In genomic region chr13:42121777-42122682, GRCm38 (mm10) we compare ENCODE assay signal across 25 mouse cellular contexts.
DNase-seq lines count a peak whose midpoint lies in the region; ATAC-seq and TF ChIP-seq lines count a peak whose summit lies in the region.
"Had no signal": no experiment of that assay in that cellular context is flagged by ENCODE, and none has a peak within 500 bp of the region (broad histone marks: within the 10 kb centered on the region; RNA-seq: fewer than 3 reads in every experiment).

No protein-coding gene starts in this region.

- H3K9ac ChIP-seq in forebrain, embryonic 16.5 days (replicated peaks; ENCODE audit: low read depth, low read length), result no peak overlapping the region
- H3K9ac ChIP-seq in hindbrain, embryonic 16.5 days (ENCODE audit: low read depth, low read length), result no peak overlapping the region
- H3K9ac ChIP-seq in hindbrain, embryonic 12.5 days, result no peak overlapping the region
- no peak overlapping the region for H3K9ac ChIP-seq in midbrain, postnatal 0 days (replicated peaks; ENCODE audit: low read length, poor library complexity, severe bottlenecking)
- no peak overlapping the region for H3K9ac ChIP-seq in midbrain, embryonic 14.5 days (replicated peaks; ENCODE audit: low read length)
- H3K9ac ChIP-seq: liver, embryonic 14.5 days; lung, embryonic 15.5 days had no signal

- H3K36me3 ChIP-seq in forebrain, embryonic 16.5 days (ENCODE audit: control insufficient read depth, insufficient read depth), result no peaks in the 10 kb centered on the region
- H3K36me3 ChIP-seq in forebrain, embryonic 10.5 days (replicated peaks), result peaks cover 9% of the 10 kb centered on the region; the same call in 1 of the 2 replicates
- peaks cover 2% of the 10 kb centered on the region for H3K36me3 ChIP-seq in hindbrain, embryonic 16.5 days (ENCODE audit: control insufficient read depth, insufficient read depth, low read length)
- no peaks in the 10 kb centered on the region for H3K36me3 ChIP-seq in hindbrain, embryonic 12.5 days
- no peaks in the 10 kb centered on the region for H3K36me3 ChIP-seq in midbrain, postnatal 0 days (ENCODE audit: insufficient read depth, low read length)
- H3K36me3 ChIP-seq in midbrain, embryonic 14.5 days (ENCODE audit: control insufficient read depth, insufficient read depth, low read length), result 0 out of 2 replicates have a peak, but pooled peaks cover 4% of the 10 kb centered on the region
- H3K36me3 ChIP-seq: lung, embryonic 15.5 days had no signal

- H3K9me3 ChIP-seq in forebrain, embryonic 16.5 days (ENCODE audit: control insufficient read depth, low read length), result no peaks in the 10 kb centered on the region
- H3K9me3 ChIP-seq in forebrain, embryonic 10.5 days, result no peaks in the 10 kb centered on the region
- H3K9me3 ChIP-seq in hindbrain, embryonic 16.5 days (ENCODE audit: control insufficient read depth, low read length), result no peaks in the 10 kb centered on the region
- H3K9me3 ChIP-seq in hindbrain, embryonic 12.5 days (replicated peaks), result no peaks in the 10 kb centered on the region
- H3K9me3 ChIP-seq in midbrain, postnatal 0 days (ENCODE audit: low read length), result no peaks in the 10 kb centered on the region
- H3K9me3 ChIP-seq in midbrain, embryonic 14.5 days (ENCODE audit: control insufficient read depth, low read length), result no peaks in the 10 kb centered on the region
- H3K9me3 ChIP-seq: lung, embryonic 15.5 days; midbrain, embryonic 10.5 days had no signal

- ATAC-seq in forebrain, embryonic 16.5 days, result peak; percentile 47; the same call in 1 of the 2 replicates
- peak; percentile 70 for ATAC-seq in hindbrain, embryonic 16.5 days
- ATAC-seq in hindbrain, embryonic 12.5 days (ENCODE audit: low FRiP score), result no peak
- ATAC-seq in midbrain, postnatal 0 days (ENCODE audit: low FRiP score), result no peak
- no peak for ATAC-seq in midbrain, embryonic 14.5 days (ENCODE audit: low FRiP score, low TSS enrichment)
- ATAC-seq: forebrain, embryonic 14.5 days; intestine, postnatal 0 days had no signal

- no peaks in the 10 kb centered on the region for H3K27me3 ChIP-seq in forebrain, embryonic 16.5 days (replicated peaks; ENCODE audit: control insufficient read depth, insufficient read depth, low read length)
- no peaks in the 10 kb centered on the region for H3K27me3 ChIP-seq in forebrain, embryonic 10.5 days (ENCODE audit: poor library complexity, severe bottlenecking)
- H3K27me3 ChIP-seq in hindbrain, embryonic 16.5 days (replicated peaks; ENCODE audit: control insufficient read depth, insufficient read depth, low read length), result no peaks in the 10 kb centered on the region
- H3K27me3 ChIP-seq in hindbrain, embryonic 12.5 days, result no peaks in the 10 kb centered on the region
- no peaks in the 10 kb centered on the region for H3K27me3 ChIP-seq in midbrain, postnatal 0 days (ENCODE audit: insufficient read depth, low read length)
- H3K27me3 ChIP-seq in midbrain, embryonic 14.5 days (ENCODE audit: control insufficient read depth, insufficient read depth, low read length), result no peaks in the 10 kb centered on the region
- H3K27me3 ChIP-seq: lung, embryonic 15.5 days had no signal

- TF ChIP-seq CTCF in midbrain, postnatal 0 days (IDR thresholded peaks at IDR 0.05), result no peak

- WGBS in forebrain, embryonic 16.5 days, result 69% methylated on average over 5 of the region's 5 CpGs
- WGBS in forebrain, embryonic 10.5 days, result 91% methylated on average over 5 of the region's 5 CpGs
- 49% methylated on average over 5 of the region's 5 CpGs for WGBS in hindbrain, embryonic 16.5 days
- WGBS in hindbrain, embryonic 12.5 days, result 83% methylated on average over 5 of the region's 5 CpGs
- 62% methylated on average over 5 of the region's 5 CpGs for WGBS in midbrain, postnatal 0 days
- 78% methylated on average over 5 of the region's 5 CpGs for WGBS in midbrain, embryonic 14.5 days

- DNase-seq in forebrain, embryonic 10.5 days (ENCODE audit: extremely low spot score, low spot score), result no peak
- peak; percentile 45 for DNase-seq in midbrain, postnatal 0 days (ENCODE audit: low spot score)
- no peak for DNase-seq in midbrain, embryonic 14.5 days
- no peak for DNase-seq in c-Kit-positive CD71-positive TER-119-positive erythroid progenitor cells, embryonic 14.5 days (ENCODE audit: low spot score)
- DNase-seq: adrenal gland, postnatal 25 days; B cell, adult 2 months; cerebellum, adult 8-10 months; heart, postnatal 14 days; kidney, adult 9 months; kidney, postnatal 10 days; layer of hippocampus, postnatal 36 days; liver; right cerebral cortex, postnatal 4 days; thymus, adult 18-20 months; thymus, postnatal 25 days had no signal

- H3K27ac ChIP-seq in forebrain, embryonic 16.5 days (ENCODE audit: low read length), result no peak overlapping the region
- H3K27ac ChIP-seq in forebrain, embryonic 10.5 days, result no peak overlapping the region
- H3K27ac ChIP-seq in hindbrain, embryonic 16.5 days (ENCODE audit: low read depth, low read length), result no peak overlapping the region
- H3K27ac ChIP-seq in hindbrain, embryonic 12.5 days, result no peak overlapping the region
- 0 out of 2 replicates have a peak overlapping the region, but pooled peaks have one; percentile 32 for H3K27ac ChIP-seq in midbrain, postnatal 0 days (ENCODE audit: low read depth, low read length)
- no peak overlapping the region for H3K27ac ChIP-seq in midbrain, embryonic 14.5 days (replicated peaks; ENCODE audit: low read depth, low read length)
- H3K27ac ChIP-seq: liver, embryonic 14.5 days; lung, embryonic 15.5 days; midbrain, embryonic 10.5 days; stomach, postnatal 0 days had no signal

- no peak overlapping the region for H3K4me3 ChIP-seq in forebrain, embryonic 16.5 days (replicated peaks; ENCODE audit: low read length)
- no peak overlapping the region for H3K4me3 ChIP-seq in forebrain, embryonic 10.5 days
- no peak overlapping the region for H3K4me3 ChIP-seq in hindbrain, embryonic 16.5 days (ENCODE audit: low read length)
- H3K4me3 ChIP-seq in hindbrain, embryonic 12.5 days, result no peak overlapping the region
- H3K4me3 ChIP-seq in midbrain, postnatal 0 days (ENCODE audit: low read depth, low read length), result no peak overlapping the region
- H3K4me3 ChIP-seq in midbrain, embryonic 14.5 days (replicated peaks; ENCODE audit: low read depth, low read length), result no peak overlapping the region
- H3K4me3 ChIP-seq: erythroblast, embryonic 14.5 days; lung, embryonic 15.5 days; midbrain, embryonic 10.5 days had no signal

- no peak overlapping the region for H3K4me2 ChIP-seq in forebrain, embryonic 16.5 days (ENCODE audit: low read length)
- no peak overlapping the region for H3K4me2 ChIP-seq in hindbrain, embryonic 16.5 days (ENCODE audit: low read length)
- H3K4me2 ChIP-seq in hindbrain, embryonic 12.5 days (replicated peaks), result no peak overlapping the region
- H3K4me2 ChIP-seq in midbrain, postnatal 0 days (ENCODE audit: low read depth, low read length, poor library complexity, severe bottlenecking), result no peak overlapping the region
- no peak overlapping the region for H3K4me2 ChIP-seq in midbrain, embryonic 14.5 days (ENCODE audit: low read length)
- H3K4me2 ChIP-seq: lung, embryonic 15.5 days had no signal

- no peaks in the 10 kb centered on the region for H3K4me1 ChIP-seq in forebrain, embryonic 16.5 days (replicated peaks; ENCODE audit: control insufficient read depth, insufficient read depth, low read length)
- peaks cover 4% of the 10 kb centered on the region; the same call in 1 of the 2 replicates for H3K4me1 ChIP-seq in forebrain, embryonic 10.5 days
- H3K4me1 ChIP-seq in hindbrain, embryonic 16.5 days (ENCODE audit: control insufficient read depth, insufficient read depth, low read depth, low read length), result peaks cover 5% of the 10 kb centered on the region
- no peaks in the 10 kb centered on the region; the same call in 1 of the 2 replicates for H3K4me1 ChIP-seq in hindbrain, embryonic 12.5 days
- no peaks in the 10 kb centered on the region for H3K4me1 ChIP-seq in midbrain, postnatal 0 days (ENCODE audit: insufficient read depth, low read length)
- no peaks in the 10 kb centered on the region for H3K4me1 ChIP-seq in midbrain, embryonic 14.5 days (ENCODE audit: control insufficient read depth, insufficient read depth, low read length)
- H3K4me1 ChIP-seq: midbrain, embryonic 10.5 days had no signal

Comparison
In these comparisons a context has a peak if more than half of its experiments do, and no peak if none do; other contexts are left out.
1. ATAC-seq: peak in forebrain, embryonic 16.5 days (single experiment) and hindbrain, embryonic 16.5 days (single experiment); none in hindbrain, embryonic 12.5 days (single experiment), midbrain, postnatal 0 days (single experiment) and midbrain, embryonic 14.5 days (single experiment).